Mouse (Mus musculus) right cerebral cortex, adult 18-20 months (tissue): ENCODE data around the gene Rnf32.

Source experiments
- DNase-seq: peaks from one replicate; pipeline ENCODE4 v3.0.0; 2022; ENCODE audit warnings: mixed read lengths

Rnf32 gene

GRCm38 (mm10) chr5:29195570-29196263 lies at the start of gene Rnf32:
Gene Rnf32 (plus strand): TSS chr5:29195992.
- peak; percentile 92 for DNase-seq

- DNase-seq: no peak
Measured at GRCm38 (mm10) chr5:29150146-29150545, 45.6 kb upstream of the Rnf32 start.

- DNase-seq: no peak
Measured at GRCm38 (mm10) chr5:29159849-29160248, 35.9 kb upstream of the Rnf32 start.

GRCm38 (mm10) chr5:29166947-29167346 lies 28.8 kb upstream of the Rnf32 start:
- no peak for DNase-seq

GRCm38 (mm10) chr5:29170193-29170592 lies 25.6 kb upstream of the Rnf32 start:
- no peak for DNase-seq

GRCm38 (mm10) chr5:29171165-29171564 lies 24.6 kb upstream of the Rnf32 start:
- DNase-seq: no peak

- DNase-seq: no peak
Measured at GRCm38 (mm10) chr5:29186798-29187197, 9.0 kb upstream of the Rnf32 start.

GRCm38 (mm10) chr5:29195231-29195569 lies 592 bp upstream of the Rnf32 start:
- DNase-seq: no peak

GRCm38 (mm10) chr5:29196264-29196658 lies 469 bp downstream of the Rnf32 start:
- no peak for DNase-seq

- DNase-seq: no peak
Measured at GRCm38 (mm10) chr5:29197187-29197586, 1.4 kb downstream of the Rnf32 start.

GRCm38 (mm10) chr5:29198960-29199488 lies 3.2 kb downstream of the Rnf32 start:
- no peak for DNase-seq

- no peak for DNase-seq
Measured at GRCm38 (mm10) chr5:29199868-29200267, 4.1 kb downstream of the Rnf32 start.

GRCm38 (mm10) chr5:29205690-29206089 lies 9.9 kb downstream of the Rnf32 start:
- DNase-seq: no peak

- no peak for DNase-seq
Measured at GRCm38 (mm10) chr5:29211980-29212555, 16.3 kb downstream of the Rnf32 start.

- DNase-seq: no peak
Measured at GRCm38 (mm10) chr5:29217997-29218396, 22.2 kb downstream of the Rnf32 start.

GRCm38 (mm10) chr5:29224089-29224488 lies 28.3 kb downstream of the Rnf32 start:
- DNase-seq: no peak

GRCm38 (mm10) chr5:29230481-29230880 lies 34.7 kb downstream of the Rnf32 start:
- no peak for DNase-seq

GRCm38 (mm10) chr5:29238379-29238778 lies 42.6 kb downstream of the Rnf32 start:
- no peak for DNase-seq

GRCm38 (mm10) chr5:29244769-29245168 lies 49.0 kb downstream of the Rnf32 start:
- no peak for DNase-seq

- DNase-seq: no peak
Measured at GRCm38 (mm10) chr5:29250795-29251495, 55.2 kb downstream of the Rnf32 start.

- DNase-seq: no peak
Measured at GRCm38 (mm10) chr5:29251496-29251873, 55.7 kb downstream of the Rnf32 start.

- DNase-seq: peak; percentile 6
Measured at GRCm38 (mm10) chr5:29253876-29254275, 58.1 kb downstream of the Rnf32 start.

- no peak for DNase-seq
Measured at GRCm38 (mm10) chr5:29270879-29271278, 75.1 kb downstream of the Rnf32 start.

- no peak for DNase-seq
Measured at GRCm38 (mm10) chr5:29273426-29273825, 77.6 kb downstream of the Rnf32 start.
